Mouse (Mus musculus) bone marrow, adult 2 months (tissue): ENCODE measurements around the gene Nlrp6. TPM values are rescaled to one million over a fixed set of nuclear protein-coding genes. Genes with fewer than 3 reads are reported as not detected.
A peak's percentile ranks its signal among the peaks of the same experiment; 100 is the strongest.

Experiments used
- H3K27ac ChIP-seq: fragments of 200-500 bp; 2 replicates; pipeline ENCODE4 v1.5.1; 2012; ENCODE audit warnings: low read depth, mild to moderate bottlenecking, control low read depth, inconsistent platforms, low read length; ENCODE audit not compliant: control insufficient read depth, poor library complexity, insufficient read depth
- H3K4me1 ChIP-seq: fragments of 200-500 bp; 2 replicates; pipeline ENCODE4 v1.6.1; 2011; ENCODE audit warnings: low read length; ENCODE audit not compliant: control insufficient read depth, insufficient read depth
- H3K4me3 ChIP-seq: fragments of 200-500 bp; replicated peaks from 2 replicates; pipeline ENCODE3; 2011; ENCODE audit warnings: mild to moderate bottlenecking, low read depth, low read length, control low read depth; ENCODE audit not compliant: control insufficient read depth
- CTCF ChIP-seq: fragments of 200-500 bp; IDR thresholded peaks from 2 replicates; pipeline ENCODE4 v1.5.1; 2011; ENCODE audit warnings: low read length, control low read depth; ENCODE audit not compliant: control insufficient read depth, insufficient read depth
- POLR2A ChIP-seq: fragments of 200-500 bp; IDR thresholded peaks from 2 replicates; pipeline ENCODE4 v1.6.1; 2011; ENCODE audit warnings: low read depth, mild to moderate bottlenecking, control low read depth, low read length, borderline replicate concordance; ENCODE audit not compliant: control insufficient read depth
- WGBS: fragments of 180-500 bp; shearing (Covaris S2); methylation state at CpG from one replicate; pipeline ENCODE4 v1.1.7; 2018; 5-methylcytosine and 5-hydroxymethylcytosine counted together
- polyA plus RNA-seq: library from polyadenylated mRNA; stranded (reverse); fragments of >200 nt; gene quantifications from 2 replicates; pipeline ENCODE4 v1.2.4, GENCODE M21; 2011; ENCODE audit warnings: low replicate concordance; ENCODE audit not compliant: missing spikeins, insufficient read depth, insufficient read length

Gene Nlrp6
- polyA plus RNA-seq, 1 experiment, result 1.9 TPM

- 1% methylated on average over 33 of the region's 33 CpGs for WGBS
- H3K27ac ChIP-seq, result peak within 1 kb of the TSS; percentile 76
- peak within 1 kb of the TSS; percentile 63 for H3K4me3 ChIP-seq
- peaks cover 2% of the 10 kb centered on the region; the same call in 1 of the 2 replicates for H3K4me1 ChIP-seq
- TF ChIP-seq POLR2A (peak; percentile 65; the same call in 1 of the 2 replicates), CTCF (peak; percentile 83)
Observed at GRCm38 (mm10) chr7:140941222-140942051, 20.7 kb downstream of the Nlrp6 start, which contains the start of gene Pgghg. Pgghg (plus strand) TSS chr7:140941391.

GRCm38 (mm10) chr7:140942341-140942740 is 21.6 kb downstream of the Nlrp6 start:
- H3K4me1 ChIP-seq, result peaks cover 5% of the 10 kb centered on the region; the same call in 1 of the 2 replicates
- TF ChIP-seq POLR2A, result no peak
- no peak for TF ChIP-seq CTCF
- peak overlapping the region; percentile 76 for H3K27ac ChIP-seq
- 48% methylated on average over 9 of the region's 9 CpGs for WGBS
- H3K4me3 ChIP-seq, result peak overlapping the region; percentile 63

GRCm38 (mm10) chr7:140942811-140943210 is 22.1 kb downstream of the Nlrp6 start:
- peaks cover 5% of the 10 kb centered on the region; the same call in 1 of the 2 replicates for H3K4me1 ChIP-seq
- TF ChIP-seq CTCF (no peak), POLR2A (no peak)
- no peak overlapping the region for H3K4me3 ChIP-seq
- 75% methylated on average over 10 of the region's 10 CpGs for WGBS
- H3K27ac ChIP-seq, result no peak overlapping the region; the same call in 1 of the 2 replicates

GRCm38 (mm10) chr7:140943356-140943755 is 22.7 kb downstream of the Nlrp6 start:
- TF ChIP-seq POLR2A (no peak), CTCF (no peak)
- Histone ChIP-seq H3K4me1 (peaks cover 5% of the 10 kb centered on the region; the same call in 1 of the 2 replicates), H3K4me3 (no peak overlapping the region), H3K27ac (no peak overlapping the region)
- WGBS, result 56% methylated on average over 4 of the region's 4 CpGs

GRCm38 (mm10) chr7:140944236-140944635 is 23.5 kb downstream of the Nlrp6 start:
- H3K4me3 ChIP-seq, result no peak overlapping the region
- H3K27ac ChIP-seq, result no peak overlapping the region
- peaks cover 5% of the 10 kb centered on the region; the same call in 1 of the 2 replicates for H3K4me1 ChIP-seq
- WGBS, result 88% methylated on average over 7 of the region's 7 CpGs
- TF ChIP-seq POLR2A (no peak), CTCF (no peak)

- no peak for TF ChIP-seq CTCF
- TF ChIP-seq POLR2A, result no peak
- 83% methylated on average over 5 of the region's 5 CpGs for WGBS
- Histone ChIP-seq H3K4me3 (no peak overlapping the region), H3K27ac (no peak overlapping the region), H3K4me1 (peaks cover 5% of the 10 kb centered on the region; the same call in 1 of the 2 replicates)
Observed at GRCm38 (mm10) chr7:140945247-140945646, 24.5 kb downstream of the Nlrp6 start.

GRCm38 (mm10) chr7:140946311-140946710 is 25.6 kb downstream of the Nlrp6 start:
- H3K4me3 ChIP-seq, result no peak overlapping the region
- no peak overlapping the region for H3K27ac ChIP-seq
- peaks cover 5% of the 10 kb centered on the region; the same call in 1 of the 2 replicates for H3K4me1 ChIP-seq
- TF ChIP-seq CTCF (no peak), POLR2A (no peak)
- 86% methylated on average over 10 of the region's 10 CpGs for WGBS

- H3K4me1 ChIP-seq, result peaks cover 5% of the 10 kb centered on the region; the same call in 1 of the 2 replicates
- TF ChIP-seq CTCF, result no peak
- TF ChIP-seq POLR2A, result no peak
- WGBS, result 14% methylated on average over 7 of the region's 7 CpGs
- H3K4me3 ChIP-seq, result no peak overlapping the region
- peak overlapping the region; percentile 3; the same call in 1 of the 2 replicates for H3K27ac ChIP-seq
Observed at GRCm38 (mm10) chr7:140946980-140947379, 26.3 kb downstream of the Nlrp6 start.
